Mouse (Mus musculus): ENCODE data around the gene Gm49366. TPM values are rescaled to one million over a fixed set of nuclear protein-coding genes. Genes with fewer than 3 reads are reported as not detected.
"Not testable (repeated sequence)": the region's sequence is repeated elsewhere in the genome, so short reads cannot be mapped to it uniquely, and the experiment has no call there.

Gene Gm49366
- total and polyA plus RNA-seq, 2 experiments from 2014 or later: not detected

DNA sequence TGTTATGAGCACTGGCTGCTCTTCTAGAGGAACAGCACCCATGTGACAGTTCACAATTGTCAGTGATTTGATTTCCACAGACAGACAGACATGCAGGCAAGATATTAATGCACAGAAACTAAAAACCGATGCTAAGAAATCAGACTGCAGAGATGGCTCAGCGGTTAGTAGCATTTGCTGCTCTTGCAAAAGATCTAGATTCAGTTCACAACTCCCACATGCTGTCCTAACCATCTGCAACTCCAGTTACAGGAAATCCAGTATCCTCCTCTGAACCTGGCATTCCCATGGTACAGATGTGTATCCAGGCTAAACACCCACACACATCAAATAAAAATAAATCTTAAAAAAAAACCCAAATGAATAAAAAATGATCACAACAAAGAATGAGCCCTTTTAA, 33.0 kb downstream of the Gm49366 start:
- TF ChIP-seq CTCF (IDR thresholded peaks at IDR 0.05): no peak
- Histone ChIP-seq H3K27me3 (ENCODE audit: insufficient read depth, low read length) (peaks cover 22% of the 10 kb centered on the region; the same call in 1 of the 2 replicates), H3K9me3 (ENCODE audit: low read length) (no peaks in the 10 kb centered on the region), H3K4me3 (ENCODE audit: low read depth, low read length) (no peak overlapping the region), H3K4me2 (ENCODE audit: low read depth, low read length, poor library complexity, severe bottlenecking) (no peak overlapping the region), H3K4me1 (ENCODE audit: insufficient read depth, low read length) (no peaks in the 10 kb centered on the region), H3K9ac (replicated peaks; ENCODE audit: low read length, poor library complexity, severe bottlenecking) (no peak overlapping the region), H3K27ac (ENCODE audit: low read depth, low read length) (no peak overlapping the region), H3K36me3 (ENCODE audit: insufficient read depth, low read length) (no peaks in the 10 kb centered on the region)
- ATAC-seq (ENCODE audit: low FRiP score) (no peak), DNase-seq (ENCODE audit: low spot score) (no peak)
- 94% methylated on average over 2 of the region's 2 CpGs for WGBS

DNA sequence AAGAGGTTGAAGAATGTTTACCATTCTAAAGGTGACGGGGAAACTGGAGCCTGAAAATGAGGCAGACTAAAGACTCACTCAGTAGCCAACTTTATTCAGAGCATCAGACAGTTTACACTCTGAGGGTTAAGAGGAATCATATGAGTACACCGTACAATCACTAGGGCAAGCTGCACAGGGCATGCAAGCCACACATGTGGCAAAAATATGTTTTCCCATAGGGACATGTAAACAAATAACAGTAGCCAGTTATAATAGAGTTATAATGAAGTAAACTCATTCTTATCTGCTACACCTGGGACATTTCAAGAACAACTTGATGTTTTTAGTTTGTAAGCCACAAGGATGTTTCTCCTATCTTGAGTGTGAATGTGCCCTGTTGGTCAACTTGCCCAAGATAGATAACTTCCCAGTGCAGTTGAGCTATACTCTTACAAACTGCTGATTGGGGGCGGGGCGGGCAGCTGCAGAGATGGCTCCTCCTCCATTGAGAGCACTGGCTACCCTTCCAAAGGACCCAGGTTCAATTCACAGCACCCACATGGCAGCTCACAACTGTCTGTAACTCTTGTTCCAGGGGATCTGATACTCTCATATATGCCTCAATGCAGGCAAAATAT, 38.7 kb downstream of the Gm49366 start:
- H3K9me3 ChIP-seq (ENCODE audit: low read length): no peaks in the 10 kb centered on the region
- H3K27me3 ChIP-seq (ENCODE audit: insufficient read depth, low read length): no peaks in the 10 kb centered on the region
- no peak overlapping the region for H3K27ac ChIP-seq (ENCODE audit: low read depth, low read length)
- DNase-seq (ENCODE audit: low spot score) (no peak), ATAC-seq (ENCODE audit: low FRiP score) (no peak)
- H3K36me3 ChIP-seq (ENCODE audit: insufficient read depth, low read length): no peaks in the 10 kb centered on the region
- no peak overlapping the region for H3K4me3 ChIP-seq (ENCODE audit: low read depth, low read length)
- 84% methylated on average over 4 of the region's 4 CpGs for WGBS
- no peaks in the 10 kb centered on the region for H3K4me1 ChIP-seq (ENCODE audit: insufficient read depth, low read length)
- H3K4me2 ChIP-seq (ENCODE audit: low read depth, low read length, poor library complexity, severe bottlenecking): no peak overlapping the region
- TF ChIP-seq CTCF (IDR thresholded peaks at IDR 0.05): no peak
- no peak overlapping the region for H3K9ac ChIP-seq (replicated peaks; ENCODE audit: low read length, poor library complexity, severe bottlenecking)

GRCm38 (mm10) chr12:84083842-84084241, 45.1 kb downstream of the Gm49366 start:
- DNase-seq (ENCODE audit: low spot score): no peak
- TF ChIP-seq CTCF (IDR thresholded peaks at IDR 0.05): no peak
- H3K36me3 ChIP-seq (ENCODE audit: insufficient read depth, low read length): no peaks in the 10 kb centered on the region
- no peaks in the 10 kb centered on the region for H3K4me1 ChIP-seq (ENCODE audit: insufficient read depth, low read length)
- H3K27me3 ChIP-seq (ENCODE audit: insufficient read depth, low read length): no peaks in the 10 kb centered on the region
- no peaks in the 10 kb centered on the region for H3K9me3 ChIP-seq (ENCODE audit: low read length)
- ATAC-seq (ENCODE audit: low FRiP score): no peak
- H3K27ac ChIP-seq (ENCODE audit: low read depth, low read length): no peak overlapping the region
- no peak overlapping the region for H3K9ac ChIP-seq (replicated peaks; ENCODE audit: low read length, poor library complexity, severe bottlenecking)
- H3K4me3 ChIP-seq (ENCODE audit: low read depth, low read length): no peak overlapping the region
- 84% methylated on average over 2 of the region's 2 CpGs for WGBS
- H3K4me2 ChIP-seq (ENCODE audit: low read depth, low read length, poor library complexity, severe bottlenecking): no peak overlapping the region

GRCm38 (mm10) chr12:84084581-84084980, 45.8 kb downstream of the Gm49366 start:
- Histone ChIP-seq H3K4me3 (ENCODE audit: low read depth, low read length) (no peak overlapping the region), H3K27me3 (ENCODE audit: insufficient read depth, low read length) (no peaks in the 10 kb centered on the region), H3K9me3 (ENCODE audit: low read length) (no peaks in the 10 kb centered on the region), H3K4me1 (ENCODE audit: insufficient read depth, low read length) (no peaks in the 10 kb centered on the region), H3K4me2 (ENCODE audit: low read depth, low read length, poor library complexity, severe bottlenecking) (no peak overlapping the region), H3K9ac (replicated peaks; ENCODE audit: low read length, poor library complexity, severe bottlenecking) (no peak overlapping the region), H3K27ac (ENCODE audit: low read depth, low read length) (no peak overlapping the region), H3K36me3 (ENCODE audit: insufficient read depth, low read length) (no peaks in the 10 kb centered on the region)
- TF ChIP-seq CTCF (IDR thresholded peaks at IDR 0.05): no peak
- no peak for ATAC-seq (ENCODE audit: low FRiP score)
- no peak for DNase-seq (ENCODE audit: low spot score)
- WGBS: 91% methylated on average over 4 of the region's 4 CpGs

GRCm38 (mm10) chr12:84094666-84095065, 55.9 kb downstream of the Gm49366 start:
- H3K9ac ChIP-seq (replicated peaks; ENCODE audit: low read length, poor library complexity, severe bottlenecking); H3K4me3 ChIP-seq (ENCODE audit: low read depth, low read length); H3K9me3 ChIP-seq (ENCODE audit: low read length); ATAC-seq (ENCODE audit: low FRiP score); H3K4me1 ChIP-seq (ENCODE audit: insufficient read depth, low read length); DNase-seq (ENCODE audit: low spot score); H3K36me3 ChIP-seq (ENCODE audit: insufficient read depth, low read length); H3K27ac ChIP-seq (ENCODE audit: low read depth, low read length); H3K4me2 ChIP-seq (ENCODE audit: low read depth, low read length, poor library complexity, severe bottlenecking); H3K27me3 ChIP-seq (ENCODE audit: insufficient read depth, low read length): not testable (repeated sequence)
- 88% methylated on average over 5 of the region's 5 CpGs for WGBS

DNA sequence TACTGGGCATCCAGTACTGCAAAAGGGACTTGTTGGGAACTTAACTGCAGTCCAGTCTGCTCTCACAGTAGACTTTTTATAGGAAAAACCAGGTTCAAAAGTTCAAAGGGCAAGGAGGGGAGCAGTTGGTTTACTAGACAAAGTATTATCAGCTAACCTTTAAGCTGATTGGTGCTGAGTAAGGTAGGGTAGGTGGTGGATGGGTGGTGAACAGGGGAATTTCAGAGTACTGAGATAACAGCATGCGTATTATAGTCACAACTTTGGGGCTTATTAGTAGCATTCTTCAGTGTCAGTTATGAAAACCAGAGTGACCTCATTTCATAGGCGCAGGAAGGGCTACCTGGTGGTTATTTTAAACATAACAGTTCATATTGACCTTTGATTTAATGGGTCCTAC, 60.9 kb downstream of the Gm49366 start:
- no peaks in the 10 kb centered on the region for H3K36me3 ChIP-seq (ENCODE audit: insufficient read depth, low read length)
- no peak overlapping the region for H3K9ac ChIP-seq (replicated peaks; ENCODE audit: low read length, poor library complexity, severe bottlenecking)
- H3K27me3 ChIP-seq (ENCODE audit: insufficient read depth, low read length): no peaks in the 10 kb centered on the region
- WGBS: 99% methylated on average over 2 of the region's 2 CpGs
- TF ChIP-seq CTCF (IDR thresholded peaks at IDR 0.05): no peak
- DNase-seq (ENCODE audit: low spot score): no peak
- H3K9me3 ChIP-seq (ENCODE audit: low read length): no peaks in the 10 kb centered on the region
- H3K4me3 ChIP-seq (ENCODE audit: low read depth, low read length): no peak overlapping the region
- no peak overlapping the region for H3K27ac ChIP-seq (ENCODE audit: low read depth, low read length)
- no peak overlapping the region for H3K4me2 ChIP-seq (ENCODE audit: low read depth, low read length, poor library complexity, severe bottlenecking)
- no peak for ATAC-seq (ENCODE audit: low FRiP score)
- no peaks in the 10 kb centered on the region for H3K4me1 ChIP-seq (ENCODE audit: insufficient read depth, low read length)

All from midbrain, postnatal 0 days (tissue).